Mouse (Mus musculus): ENCODE data around the gene Mrgpra1.
"Not testable (repeated sequence)": the region's sequence is repeated elsewhere in the genome, so short reads cannot be mapped to it uniquely, and the experiment has no call there.

The Mrgpra1 gene

DNA sequence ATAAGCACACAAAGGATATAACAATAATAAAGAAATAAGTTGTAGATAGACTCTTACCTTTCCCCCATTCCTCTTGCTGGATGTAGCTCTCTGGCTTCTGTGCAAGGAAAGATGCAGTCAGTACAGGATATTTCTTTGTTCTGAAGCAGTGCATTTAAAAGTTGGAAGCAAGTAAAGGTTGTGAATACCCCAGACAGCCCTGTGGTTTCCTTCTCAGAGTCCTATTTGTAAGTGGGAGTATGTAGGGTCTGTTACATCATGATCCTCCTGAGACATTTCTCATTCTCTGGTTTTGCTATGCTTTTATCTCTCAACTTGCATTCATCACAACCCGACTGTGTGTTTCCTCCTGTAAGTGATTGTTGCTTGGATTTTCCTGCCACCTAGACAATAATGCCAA, at the start of gene Mrgpra1:
Gene Mrgpra1 (minus strand): TSS at position 101 of the 400 bp plus-strand sequence.
- no peak for DNase-seq (ENCODE audit: extremely low spot score)

DNA sequence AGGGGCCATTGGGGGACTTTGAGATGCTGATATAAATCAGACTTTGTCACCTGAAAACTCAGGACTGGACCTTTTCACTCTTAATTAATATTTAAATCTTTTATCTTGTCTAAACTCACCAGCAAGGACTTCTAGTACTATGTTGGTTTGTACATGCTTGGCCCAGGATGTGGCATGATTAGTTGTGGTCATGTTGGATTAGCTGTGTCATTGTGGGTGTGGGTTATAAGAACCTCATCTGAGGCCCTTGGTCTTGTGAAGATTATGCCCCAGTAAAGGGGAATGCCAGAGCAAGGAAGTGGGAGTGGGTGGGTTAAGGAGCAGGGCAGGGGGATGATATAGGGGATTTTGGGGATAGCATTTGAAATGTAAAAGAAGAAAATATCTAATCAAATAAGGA, 47.1 kb upstream of the Mrgpra1 start:
- DNase-seq (ENCODE audit: extremely low spot score): no peak

DNA sequence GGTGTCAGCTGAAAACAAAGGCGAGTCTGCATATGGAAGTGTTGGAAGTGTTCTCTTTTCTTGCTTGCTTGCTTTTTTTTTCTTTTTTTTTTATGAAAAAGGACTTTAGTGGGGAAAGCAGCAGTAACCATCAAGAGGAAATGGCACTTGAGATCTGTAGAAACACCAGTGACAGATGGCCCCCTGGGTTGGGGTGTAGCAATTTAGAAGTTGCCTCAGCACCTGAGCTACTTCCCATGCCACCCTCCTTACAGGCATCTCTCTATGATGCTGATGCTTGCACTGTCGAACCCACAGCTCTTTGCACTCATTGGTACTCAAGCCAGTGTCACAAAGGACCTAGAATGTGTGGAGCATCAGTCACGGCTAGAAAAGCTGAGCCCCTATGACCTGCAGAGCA, 5.6 kb downstream of the Mrgpra1 start:
- DNase-seq (ENCODE audit: extremely low spot score): no peak

- DNase-seq (ENCODE audit: extremely low spot score): no peak
These were observed 8.0 kb downstream of the Mrgpra1 start for GRCm38 (mm10) chr7:47345905-47346478.

DNA sequence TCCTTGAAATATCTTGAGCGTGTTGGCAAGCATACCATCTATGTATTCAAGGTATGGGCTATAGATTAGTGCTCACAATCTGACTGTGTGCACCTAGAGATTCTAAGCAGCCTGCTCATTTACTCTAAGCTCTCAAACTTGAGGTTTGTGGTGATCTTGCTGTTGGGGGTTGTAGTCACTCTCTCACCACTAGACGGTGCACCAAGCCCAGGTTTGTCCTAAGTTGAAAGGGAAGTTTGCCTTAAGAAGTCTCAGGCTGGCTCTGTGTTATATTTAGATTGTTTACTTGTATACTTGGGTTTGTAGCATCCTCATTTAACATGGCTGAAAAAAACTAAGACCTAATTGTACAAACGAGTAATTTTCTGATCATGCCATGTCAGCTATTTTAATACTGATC, 12.2 kb downstream of the Mrgpra1 start:
- not testable (repeated sequence) for DNase-seq (ENCODE audit: extremely low spot score)

DNA sequence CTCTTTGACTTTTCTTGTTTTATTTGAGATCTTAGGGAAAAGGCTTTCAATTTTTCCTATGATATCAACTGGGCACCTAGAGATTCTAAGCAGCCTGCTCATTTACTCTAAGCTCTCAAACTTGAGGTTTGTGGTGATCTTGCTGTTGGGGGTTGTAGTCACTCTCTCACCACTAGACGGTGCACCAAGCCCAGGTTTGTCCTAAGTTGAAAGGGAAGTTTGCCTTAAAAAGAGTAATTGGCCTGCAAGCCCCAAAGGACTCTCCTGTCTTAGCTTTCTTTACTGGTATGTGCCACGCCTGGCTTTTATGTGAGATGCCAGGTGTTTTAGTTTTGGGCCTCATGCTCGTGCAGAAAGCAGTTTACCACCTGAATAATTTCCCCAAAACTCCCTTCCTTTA, 12.7 kb downstream of the Mrgpra1 start:
- DNase-seq (ENCODE audit: extremely low spot score): not testable (repeated sequence)

- DNase-seq (ENCODE audit: extremely low spot score): no peak
These were observed 35.7 kb downstream of the Mrgpra1 start for GRCm38 (mm10) chr7:47318299-47318698.

DNA sequence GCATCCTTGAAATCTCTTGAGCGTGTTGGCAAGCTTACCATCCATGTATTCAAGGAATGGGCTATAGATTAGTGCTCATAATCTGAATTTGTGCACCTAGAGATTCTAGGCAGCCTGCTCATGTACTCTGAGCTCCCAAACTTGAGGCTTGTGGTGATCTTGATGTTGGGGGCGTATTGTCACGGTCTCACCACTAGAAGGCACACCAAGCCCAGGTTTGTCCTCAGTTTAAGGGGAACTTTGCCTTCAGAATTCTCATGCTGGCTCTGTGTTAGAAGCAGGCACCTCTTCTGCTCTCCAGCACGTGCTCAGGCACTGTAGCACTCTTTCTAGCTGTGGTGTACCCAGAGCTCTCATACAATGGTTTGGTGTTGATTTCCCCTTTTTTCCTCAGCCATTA, 41.8 kb downstream of the Mrgpra1 start:
- DNase-seq (ENCODE audit: extremely low spot score): no peak

DNA sequence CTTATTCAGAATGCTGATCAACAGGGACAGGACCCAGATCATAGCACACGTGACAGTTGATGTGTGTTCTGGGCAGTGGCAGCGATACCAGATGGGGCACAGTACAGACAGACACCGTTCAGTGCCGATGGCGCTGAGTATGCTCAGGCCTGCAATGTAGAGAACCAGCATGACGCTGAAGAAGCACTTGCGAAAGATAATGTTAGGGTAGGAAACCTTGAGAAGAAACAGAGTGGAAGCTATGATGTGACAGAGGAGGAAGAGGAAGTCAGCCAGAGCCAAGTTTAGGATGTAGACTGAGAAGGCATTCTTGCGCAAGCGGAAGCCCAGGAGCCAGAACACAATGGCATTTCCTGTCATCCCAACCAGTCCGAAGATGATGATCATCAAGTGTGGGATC, 44.2 kb downstream of the Mrgpra1 start:
- no peak for DNase-seq (ENCODE audit: extremely low spot score)

DNA sequence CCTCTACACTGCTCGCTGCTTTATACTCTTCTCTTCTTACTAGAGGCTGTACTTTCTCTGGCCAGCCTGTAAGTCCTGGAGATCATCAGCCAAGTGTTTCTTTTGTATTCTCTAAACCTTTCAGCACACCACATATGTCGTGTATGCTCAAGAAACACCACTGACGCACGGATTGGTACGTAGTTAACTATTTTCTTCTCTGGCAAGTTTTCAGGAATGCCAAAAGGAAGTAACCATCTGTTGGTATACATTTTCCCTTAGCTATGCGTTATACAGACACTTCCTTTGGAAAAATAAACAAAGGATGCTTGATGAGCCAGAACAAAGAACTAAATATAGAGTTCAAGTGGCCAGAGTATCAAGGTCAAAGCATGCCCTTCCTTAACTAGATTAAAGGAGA, 49.4 kb downstream of the Mrgpra1 start:
- not testable (repeated sequence) for DNase-seq (ENCODE audit: extremely low spot score)

DNA sequence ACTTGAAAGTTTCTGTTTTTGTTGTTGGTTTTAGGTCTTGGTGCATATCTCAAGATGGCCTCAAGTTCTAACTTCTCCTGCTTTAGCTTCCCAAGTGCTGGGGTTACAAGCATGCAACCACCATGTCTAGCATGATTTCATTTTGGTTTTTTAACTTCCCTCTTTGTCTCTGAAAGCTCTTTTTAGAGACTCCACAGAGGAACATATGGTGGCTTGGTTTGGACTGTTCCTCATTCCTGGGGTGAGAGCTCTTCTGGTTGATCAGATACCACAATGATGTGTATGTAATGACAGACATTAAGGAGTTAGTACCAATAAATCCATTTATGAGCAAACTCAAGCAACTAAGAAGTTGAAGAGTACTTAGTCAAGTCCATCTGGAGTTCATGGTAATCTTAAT, 54.4 kb downstream of the Mrgpra1 start:
- DNase-seq (ENCODE audit: extremely low spot score): not testable (repeated sequence)
